Mouse (Mus musculus) heart, embryonic 11.5 days (tissue): ENCODE measurements around the gene Cdk11b. TPM values are rescaled to one million over a fixed set of nuclear protein-coding genes. Genes with fewer than 3 reads are reported as not detected.
A peak's percentile ranks its signal among the peaks of the same experiment; 100 is the strongest.
"Not testable (repeated sequence)": the region's sequence is repeated elsewhere in the genome, so short reads cannot be mapped to it uniquely, and the experiment has no call there.

Source experiments
- ATAC-seq: fragments of 200-750 bp; cut with Nextera tagmentation; replicated peaks from 2 replicates; pipeline ENCODE4 v1.8.0; 2017; ENCODE audit warnings: moderate library complexity; ENCODE audit not compliant: insufficient number of reproducible peaks, low FRiP score, low TSS enrichment
- H3K27ac ChIP-seq: fragments of 300-500 bp; sonication (generic); 2 replicates; pipeline ENCODE4 v1.5.1; 2014; ENCODE audit warnings: mild to moderate bottlenecking, low read depth, low read length
- H3K27me3 ChIP-seq: fragments of 300-500 bp; sonication (generic); 2 replicates; pipeline ENCODE4 v1.6.1; 2014; ENCODE audit warnings: mild to moderate bottlenecking, low read length, mixed read lengths; ENCODE audit not compliant: control insufficient read depth, insufficient read depth
- H3K36me3 ChIP-seq: fragments of 300-500 bp; sonication (generic); 2 replicates; pipeline ENCODE4 v1.6.1; 2014; ENCODE audit warnings: mild to moderate bottlenecking, low read length, moderate library complexity, mixed read lengths; ENCODE audit not compliant: control insufficient read depth, insufficient read depth
- H3K4me1 ChIP-seq: fragments of 300-500 bp; sonication (generic); 2 replicates; pipeline ENCODE4 v1.6.1; 2014; ENCODE audit warnings: low read length; ENCODE audit not compliant: control insufficient read depth, insufficient read depth
- H3K4me2 ChIP-seq: fragments of 300-500 bp; sonication (generic); 2 replicates; pipeline ENCODE4 v1.6.1; 2014; ENCODE audit warnings: mild to moderate bottlenecking, moderate library complexity
- H3K4me3 ChIP-seq: fragments of 300-500 bp; sonication (generic); 2 replicates; pipeline ENCODE4 v1.5.1; 2014; ENCODE audit warnings: low read depth, low read length
- H3K9ac ChIP-seq: fragments of 300-500 bp; sonication (generic); 2 replicates; pipeline ENCODE4 v1.6.1; 2014; ENCODE audit warnings: mild to moderate bottlenecking, low read depth, low read length, moderate library complexity
- H3K9me3 ChIP-seq: fragments of 300-500 bp; sonication (generic); replicated peaks from 2 replicates; pipeline ENCODE4 v1.6.1; 2016; ENCODE audit warnings: low read length; ENCODE audit not compliant: control insufficient read depth
- WGBS: fragments of 180-500 bp; shearing (Covaris S2); extraction: QIAGEN DNeasy Blood & Tissue Kit; methylation state at CpG from one replicate; pipeline ENCODE4 v1.1.7; 2014; ENCODE audit not compliant: insufficient replicate concordance; 5-methylcytosine and 5-hydroxymethylcytosine counted together
- polyA plus RNA-seq: library from polyadenylated mRNA; unstranded; fragments of >200 nt; fragmentation: Nextera tagmentation; extraction: Ambion mirVana; gene quantifications from 2 replicates; pipeline ENCODE4 v1.2.1, GENCODE M21; 2014

Gene Cdk11b
- polyA plus RNA-seq, 1 experiment from 2014 or later, result 48.2 TPM

GRCm38 (mm10) chr4:155635766-155636499 lies 11.3 kb downstream of the Cdk11b start:
- Histone ChIP-seq H3K4me3 (no peak overlapping the region), H3K27ac (no peak overlapping the region), H3K9ac (no peak overlapping the region), H3K27me3 (no peaks in the 10 kb centered on the region), H3K4me1 (no peaks in the 10 kb centered on the region), H3K36me3 (peaks cover 37% of the 10 kb centered on the region), H3K4me2 (no peak overlapping the region), H3K9me3 (no peaks in the 10 kb centered on the region)
- no peak for ATAC-seq

GRCm38 (mm10) chr4:155643531-155643930 lies 18.9 kb downstream of the Cdk11b start:
- H3K27ac ChIP-seq, result no peak overlapping the region
- no peak overlapping the region for H3K4me2 ChIP-seq
- H3K9me3 ChIP-seq, result no peaks in the 10 kb centered on the region
- H3K4me3 ChIP-seq, result no peak overlapping the region
- H3K27me3 ChIP-seq, result no peaks in the 10 kb centered on the region
- WGBS, result 100% methylated on average over 1 of the region's 1 CpGs
- H3K36me3 ChIP-seq, result peaks cover 50% of the 10 kb centered on the region
- ATAC-seq, result no peak
- no peaks in the 10 kb centered on the region for H3K4me1 ChIP-seq
- H3K9ac ChIP-seq, result no peak overlapping the region

- H3K9ac ChIP-seq, H3K4me1 ChIP-seq, H3K4me3 ChIP-seq, H3K9me3 ChIP-seq, H3K27me3 ChIP-seq, H3K4me2 ChIP-seq, ATAC-seq, H3K27ac ChIP-seq: not testable (repeated sequence)
- WGBS, result 97% methylated on average over 2 of the region's 2 CpGs
- H3K36me3 ChIP-seq, result peaks cover 61% of the 10 kb centered on the region
These were observed 20.7 kb downstream of the Cdk11b start, which contains the start of gene Gm10563 for GRCm38 (mm10) chr4:155645308-155645707. Gene Gm10563 (minus strand): TSS chr4:155645408.

DNA sequence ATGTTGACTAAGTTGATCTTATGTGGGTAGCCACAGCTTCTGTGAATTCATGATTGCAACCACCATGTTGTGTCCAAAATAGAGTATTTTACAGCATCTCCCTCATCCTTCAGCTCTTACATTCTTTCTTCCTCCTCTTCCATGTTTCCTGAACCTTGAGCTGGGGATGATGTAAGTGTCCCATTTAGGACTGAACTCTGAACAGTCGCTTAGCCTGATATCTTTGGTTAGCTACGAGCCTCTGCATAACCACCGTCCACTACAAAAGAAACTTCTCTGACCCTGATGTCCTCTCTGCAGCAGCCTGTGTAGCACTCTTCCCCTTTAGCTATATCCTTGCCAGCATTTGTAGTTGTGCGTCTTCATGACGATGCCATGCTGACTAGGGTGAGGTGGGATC lies 21.1 kb downstream of the Cdk11b start:
- H3K9me3 ChIP-seq, result no peaks in the 10 kb centered on the region
- H3K4me3 ChIP-seq, result no peak overlapping the region
- no peak overlapping the region for H3K4me2 ChIP-seq
- WGBS, result 83% methylated on average over 5 of the region's 5 CpGs
- peaks cover 61% of the 10 kb centered on the region for H3K36me3 ChIP-seq
- H3K27ac ChIP-seq, result no peak overlapping the region
- no peaks in the 10 kb centered on the region for H3K27me3 ChIP-seq
- no peak for ATAC-seq
- H3K9ac ChIP-seq, result no peak overlapping the region
- H3K4me1 ChIP-seq, result peaks cover 2% of the 10 kb centered on the region; the same call in 1 of the 2 replicates

DNA sequence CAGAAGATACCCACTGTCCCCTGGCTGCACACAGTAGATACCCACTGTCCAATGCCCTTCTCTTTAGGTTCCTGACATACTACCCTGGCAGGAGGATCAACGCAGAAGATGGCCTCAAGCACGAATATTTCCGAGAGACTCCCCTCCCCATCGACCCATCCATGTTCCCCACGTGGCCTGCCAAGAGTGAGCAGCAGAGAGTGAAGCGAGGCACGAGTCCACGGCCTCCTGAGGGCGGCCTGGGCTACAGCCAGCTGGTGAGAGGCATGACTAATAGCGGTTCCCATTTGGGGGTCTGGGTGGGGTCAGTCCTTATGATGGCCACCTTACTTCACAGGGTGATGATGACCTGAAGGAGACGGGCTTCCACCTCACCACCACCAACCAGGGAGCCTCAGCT lies 24.7 kb downstream of the Cdk11b start:
- Histone ChIP-seq H3K4me3 (no peak overlapping the region), H3K4me1 (peaks cover 29% of the 10 kb centered on the region), H3K27ac (no peak overlapping the region), H3K9ac (no peak overlapping the region), H3K27me3 (peaks cover 14% of the 10 kb centered on the region), H3K36me3 (peaks cover 39% of the 10 kb centered on the region), H3K4me2 (no peak overlapping the region), H3K9me3 (no peaks in the 10 kb centered on the region)
- 88% methylated on average over 11 of the region's 11 CpGs for WGBS
- ATAC-seq, result no peak

DNA sequence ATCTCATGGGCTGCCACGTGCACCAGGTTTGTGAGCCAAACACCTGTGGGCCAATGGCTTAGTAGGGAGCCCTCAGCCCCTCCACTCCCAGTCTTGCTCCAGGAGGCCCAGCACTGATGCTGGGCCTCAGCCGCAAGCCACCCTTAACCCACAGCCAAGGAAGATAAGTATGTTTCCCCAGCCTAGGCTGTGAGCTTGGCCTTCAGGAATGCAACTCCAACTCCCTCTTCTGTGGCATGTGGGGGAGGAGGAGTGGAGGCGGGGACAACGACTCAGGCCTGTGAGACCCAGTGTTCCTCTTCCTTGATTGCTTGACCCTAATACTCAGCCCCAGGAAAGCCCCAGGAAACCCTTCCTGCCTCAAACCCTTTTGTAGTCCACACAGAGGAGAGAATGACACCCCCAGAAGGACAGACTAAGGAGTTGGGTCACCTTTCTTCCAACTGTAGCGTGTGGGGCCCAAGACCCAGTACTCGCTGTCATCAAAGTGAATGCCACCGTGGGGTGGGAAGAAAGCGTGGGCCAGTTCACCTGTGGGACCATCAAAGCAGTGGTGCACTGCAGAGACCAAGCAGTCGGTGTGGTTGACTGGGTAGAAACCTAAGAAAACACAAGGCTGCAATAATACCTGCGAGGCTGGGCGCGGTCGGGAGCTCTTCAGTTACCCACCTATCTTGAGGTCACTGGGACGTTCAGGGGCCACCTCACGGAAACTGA lies 27.1 kb downstream of the Cdk11b start:
- peak overlapping the region; percentile 46; the same call in 1 of the 2 replicates for H3K4me3 ChIP-seq
- H3K27me3 ChIP-seq, result peaks cover 30% of the 10 kb centered on the region
- peak; percentile 45; the same call in 1 of the 2 replicates for ATAC-seq
- peaks cover 40% of the 10 kb centered on the region for H3K4me1 ChIP-seq
- peak overlapping the region; percentile 89 for H3K27ac ChIP-seq
- no peaks in the 10 kb centered on the region for H3K9me3 ChIP-seq
- H3K36me3 ChIP-seq, result peaks cover 41% of the 10 kb centered on the region
- peak overlapping the region; percentile 77 for H3K4me2 ChIP-seq
- peak overlapping the region; percentile 43; the same call in 1 of the 2 replicates for H3K9ac ChIP-seq
- WGBS, result 51% methylated on average over 15 of the region's 15 CpGs

- WGBS, result 17% methylated on average over 36 of the region's 36 CpGs
- Histone ChIP-seq H3K9ac (peak overlapping the region; percentile 74), H3K27ac (peak overlapping the region; percentile 89), H3K4me2 (peak overlapping the region; percentile 77), H3K27me3 (peaks cover 30% of the 10 kb centered on the region), H3K36me3 (peaks cover 37% of the 10 kb centered on the region), H3K9me3 (no peaks in the 10 kb centered on the region), H3K4me3 (peak overlapping the region; percentile 46), H3K4me1 (peaks cover 40% of the 10 kb centered on the region)
- ATAC-seq, result no peak
These were observed 27.8 kb downstream of the Cdk11b start for GRCm38 (mm10) chr4:155652283-155653085.

GRCm38 (mm10) chr4:155653086-155653450 lies 28.4 kb downstream of the Cdk11b start, which contains the start of gene Mmp23:
Gene Mmp23 (minus strand): TSS chr4:155653384.
- no peaks in the 10 kb centered on the region for H3K9me3 ChIP-seq
- H3K27ac ChIP-seq, result peak within 1 kb of the TSS; percentile 89
- peak within 1 kb of the TSS; percentile 77 for H3K4me2 ChIP-seq
- H3K27me3 ChIP-seq, result peaks cover 30% of the 10 kb centered on the region
- 1% methylated on average over 33 of the region's 33 CpGs for WGBS
- peaks cover 31% of the 10 kb centered on the region for H3K36me3 ChIP-seq
- H3K9ac ChIP-seq, result peak within 1 kb of the TSS; percentile 74
- peak; percentile 29; the same call in 1 of the 2 replicates for ATAC-seq
- H3K4me3 ChIP-seq, result peak within 1 kb of the TSS; percentile 46
- peaks cover 40% of the 10 kb centered on the region for H3K4me1 ChIP-seq
